Mouse (Mus musculus) kidney, adult 2 months (tissue): Measurements from ENCODE around the gene Ptp4a2. TPM values are rescaled to one million over a fixed set of nuclear protein-coding genes. Genes with fewer than 3 reads are reported as not detected.
A peak's percentile ranks its signal among the peaks of the same experiment; 100 is the strongest.

Source experiments
- DNase-seq: peaks from one replicate; pipeline ENCODE4 v3.0.0; 2021
- H3K27ac ChIP-seq: fragments of 200-500 bp; 2 replicates; pipeline ENCODE4 v1.5.1; 2012; ENCODE audit warnings: low read depth, low read length, control low read depth, inconsistent platforms; ENCODE audit not compliant: insufficient read depth
- H3K27me3 ChIP-seq: fragments of 200-500 bp; replicated peaks from 2 replicates; pipeline ENCODE4 v1.6.1; 2012; ENCODE audit warnings: mild to moderate bottlenecking, moderate library complexity, low read length, inconsistent platforms; ENCODE audit not compliant: control insufficient read depth, insufficient read depth
- H3K36me3 ChIP-seq: fragments of 200-500 bp; 2 replicates; pipeline ENCODE4 v1.6.1; 2012; ENCODE audit warnings: mild to moderate bottlenecking, moderate library complexity, low read length, inconsistent platforms; ENCODE audit not compliant: control insufficient read depth, insufficient read depth
- H3K4me1 ChIP-seq: fragments of 200-500 bp; 2 replicates; pipeline ENCODE4 v1.6.1; 2011; ENCODE audit warnings: low read length; ENCODE audit not compliant: control insufficient read depth, insufficient read depth
- H3K4me3 ChIP-seq: fragments of 200-500 bp; 2 replicates; pipeline ENCODE4 v1.5.1; 2011; ENCODE audit warnings: mild to moderate bottlenecking, low read depth, low read length, control low read depth; ENCODE audit not compliant: insufficient read depth
- CTCF ChIP-seq: fragments of 200-500 bp; conservative IDR thresholded peaks from 2 replicates; pipeline ENCODE4 v1.5.1; 2011; ENCODE audit warnings: low read depth, mild to moderate bottlenecking, control low read depth, low read length, moderate library complexity, mixed read lengths; ENCODE audit not compliant: insufficient read depth, insufficient read length
- POLR2A ChIP-seq: fragments of 200-500 bp; IDR thresholded peaks from one replicate; pipeline ENCODE4 v1.6.1; 2011; ENCODE audit warnings: low read depth, low read length, control low read depth
- WGBS: fragments of 180-500 bp; shearing (Covaris S2); methylation state at CpG from one replicate; pipeline ENCODE4 v1.1.7; 2018; 5-methylcytosine and 5-hydroxymethylcytosine counted together
- polyA plus RNA-seq: library from polyadenylated mRNA; depleted of rRNA; stranded (reverse); fragments of >200 nt; gene quantifications from 2 replicates; pipeline ENCODE4 v1.2.3, GENCODE M21; 2012

The Ptp4a2 gene
- polyA plus RNA-seq, 1 experiment, result 41.5 TPM

DNA sequence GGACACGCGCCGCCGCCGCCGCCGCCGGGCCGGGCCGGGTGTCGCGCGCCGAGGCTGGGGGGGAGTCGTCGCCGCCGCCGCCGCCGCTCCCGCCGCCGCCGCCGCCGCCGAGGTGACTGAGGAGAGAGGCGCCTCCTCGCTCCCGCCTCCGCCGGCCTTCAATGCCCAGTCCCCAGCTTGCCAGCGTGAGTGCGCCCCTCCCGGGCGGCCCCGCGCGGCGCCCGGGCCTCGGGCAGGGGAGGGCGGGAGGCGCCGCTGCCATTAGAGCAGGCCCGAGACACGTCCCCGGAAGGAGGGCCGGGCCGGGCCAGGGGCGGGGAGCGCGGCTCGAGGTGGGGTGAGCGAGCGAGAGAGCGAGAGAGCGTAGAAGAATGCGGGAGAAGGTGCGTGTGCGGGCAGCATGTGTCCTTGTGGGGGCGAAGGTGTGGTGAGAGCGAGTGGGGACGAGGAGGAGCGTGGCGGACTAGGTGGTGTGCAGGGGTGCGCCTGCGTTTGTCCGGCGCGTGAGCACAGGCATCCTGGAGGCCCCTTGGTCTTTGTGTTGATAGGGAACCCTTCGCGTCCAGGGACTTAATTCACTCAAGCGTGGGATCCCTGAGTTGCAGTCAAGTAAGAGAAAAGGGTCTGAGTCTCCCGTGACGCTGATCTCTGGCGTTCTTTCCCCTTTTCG lies 9.5 kb downstream of the Ptp4a2 start:
- DNase-seq, result peak; percentile 86
- WGBS, result under 1% methylated on average over 71 of the region's 79 CpGs

DNA sequence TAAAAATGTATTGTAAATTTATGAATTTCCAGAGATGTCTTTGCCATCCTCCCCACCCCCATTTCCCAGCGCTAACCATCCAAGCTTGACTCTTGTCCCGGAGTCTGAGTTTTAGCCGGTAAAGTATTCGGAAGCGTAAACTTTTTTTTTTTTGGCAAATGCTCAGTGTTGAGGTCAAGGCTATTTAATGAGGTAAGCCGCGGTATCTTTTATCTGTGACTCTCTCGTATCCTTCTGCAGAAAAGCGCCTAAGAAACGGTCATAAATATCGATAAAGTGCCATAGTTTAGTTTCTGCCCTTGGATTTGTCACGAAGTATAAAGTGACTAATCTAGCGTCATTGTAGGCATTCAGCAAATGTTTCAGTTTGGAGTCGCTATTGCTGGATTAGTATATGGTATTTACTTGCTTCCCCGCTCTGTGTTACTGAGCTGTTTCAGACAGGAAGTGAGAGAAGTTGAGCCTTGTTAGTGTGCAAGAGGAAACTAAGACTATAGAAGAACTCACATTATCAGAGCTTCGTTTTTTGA lies 10.1 kb downstream of the Ptp4a2 start:
- DNase-seq, result peak; percentile 30
- Histone ChIP-seq H3K27me3 (no peaks in the 10 kb centered on the region), H3K4me1 (peaks cover 12% of the 10 kb centered on the region), H3K27ac (peak overlapping the region; percentile 93), H3K36me3 (no peaks in the 10 kb centered on the region), H3K4me3 (peak overlapping the region; percentile 98)
- WGBS, result 2% methylated on average over 16 of the region's 16 CpGs
- TF ChIP-seq POLR2A (no peak), CTCF (no peak)

More for the DNA sequence above, 9.5 kb downstream of the Ptp4a2 start:
- peaks cover 10% of the 10 kb centered on the region for H3K4me1 ChIP-seq
- H3K4me3 ChIP-seq, result peak overlapping the region; percentile 98
- TF ChIP-seq POLR2A, result peak; percentile 5
- no peak for TF ChIP-seq CTCF
- no peaks in the 10 kb centered on the region for H3K36me3 ChIP-seq
- H3K27me3 ChIP-seq, result no peaks in the 10 kb centered on the region
- H3K27ac ChIP-seq, result peak overlapping the region; percentile 93

DNA sequence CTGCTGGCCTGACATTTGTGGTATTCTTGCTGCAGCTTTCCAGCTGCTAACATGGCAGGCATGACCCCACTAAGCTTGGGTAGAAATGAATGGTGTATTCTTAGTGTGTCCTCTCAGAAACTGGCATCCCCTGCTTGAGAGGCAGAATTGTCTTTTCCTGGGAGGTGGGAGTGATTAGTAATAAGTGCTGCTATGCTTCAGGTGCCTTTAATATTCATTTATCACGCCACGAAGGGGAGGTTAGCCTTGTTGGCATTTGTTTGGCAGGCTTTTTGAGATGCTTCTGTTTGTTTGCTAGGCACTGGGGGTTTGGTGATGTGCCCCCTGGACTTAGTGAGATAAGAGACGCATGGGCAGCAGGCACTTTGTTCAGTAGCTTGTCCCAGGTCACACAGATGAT lies 11.3 kb downstream of the Ptp4a2 start:
- WGBS, result 58% methylated on average over 3 of the region's 3 CpGs
- no peak for DNase-seq
- no peaks in the 10 kb centered on the region for H3K27me3 ChIP-seq
- no peaks in the 10 kb centered on the region for H3K36me3 ChIP-seq
- no peak overlapping the region for H3K27ac ChIP-seq
- H3K4me3 ChIP-seq, result no peak overlapping the region
- peaks cover 14% of the 10 kb centered on the region for H3K4me1 ChIP-seq
- TF ChIP-seq POLR2A (no peak), CTCF (no peak)

DNA sequence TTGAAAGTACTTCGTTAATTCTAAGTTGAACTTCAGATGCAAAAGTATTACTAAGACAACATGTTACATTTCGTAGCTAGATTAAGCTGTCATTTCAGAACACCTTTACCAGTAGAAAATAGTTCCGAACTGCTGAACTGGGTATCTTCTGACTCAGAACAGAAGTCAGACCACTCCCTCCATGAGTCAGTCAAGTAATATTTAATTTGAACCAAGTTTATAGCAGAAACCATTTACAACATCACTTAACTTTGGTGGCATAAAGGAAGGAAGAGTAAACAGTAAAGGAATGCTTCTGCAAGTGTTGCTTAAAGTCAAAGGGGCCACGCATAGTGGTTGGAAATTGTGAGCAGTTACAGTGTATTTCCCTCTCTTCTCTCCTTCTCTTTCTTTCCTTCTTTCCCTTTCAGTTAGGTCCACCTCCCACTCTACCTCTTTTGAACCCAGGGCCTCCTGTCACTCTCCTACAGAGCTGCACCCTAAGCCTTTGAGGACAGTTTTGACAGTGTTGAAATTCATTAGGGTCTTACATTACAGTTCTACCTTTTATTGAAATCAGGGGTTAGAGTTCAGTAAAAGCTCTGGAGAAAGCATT lies 12.3 kb downstream of the Ptp4a2 start:
- peaks cover 17% of the 10 kb centered on the region for H3K4me1 ChIP-seq

DNA sequence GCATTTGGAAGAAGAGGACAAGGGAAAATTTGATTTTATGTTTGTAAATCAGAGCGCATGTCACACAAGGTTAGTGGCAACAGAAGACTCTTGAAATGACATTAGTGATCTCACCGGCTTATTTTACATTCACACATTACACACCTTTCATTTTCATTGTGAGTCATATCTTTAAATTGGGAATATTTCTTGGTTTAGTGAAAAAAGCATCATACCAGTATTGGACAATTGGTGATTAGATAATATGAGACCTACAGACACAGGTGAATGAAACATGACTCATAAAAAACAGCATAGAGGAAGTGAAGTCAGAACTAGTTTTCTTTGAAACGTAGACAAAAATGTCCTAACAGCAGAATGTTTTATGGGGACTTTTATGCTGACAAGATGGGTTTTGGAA lies 16.6 kb downstream of the Ptp4a2 start:
- TF ChIP-seq POLR2A (no peak), CTCF (no peak)
- WGBS, result 66% methylated on average over 3 of the region's 3 CpGs
- H3K27ac ChIP-seq, result no peak overlapping the region
- H3K4me3 ChIP-seq, result no peak overlapping the region
- no peaks in the 10 kb centered on the region for H3K36me3 ChIP-seq
- no peak for DNase-seq
- peaks cover 13% of the 10 kb centered on the region for H3K4me1 ChIP-seq
- H3K27me3 ChIP-seq, result no peaks in the 10 kb centered on the region

More for the DNA sequence above, 12.3 kb downstream of the Ptp4a2 start:
- no peaks in the 10 kb centered on the region for H3K36me3 ChIP-seq
- WGBS, result 41% methylated on average over 4 of the region's 4 CpGs
- no peaks in the 10 kb centered on the region for H3K27me3 ChIP-seq
- TF ChIP-seq CTCF (no peak), POLR2A (no peak)
- DNase-seq, result no peak
- H3K4me3 ChIP-seq, result no peak overlapping the region
- no peak overlapping the region for H3K27ac ChIP-seq

DNA sequence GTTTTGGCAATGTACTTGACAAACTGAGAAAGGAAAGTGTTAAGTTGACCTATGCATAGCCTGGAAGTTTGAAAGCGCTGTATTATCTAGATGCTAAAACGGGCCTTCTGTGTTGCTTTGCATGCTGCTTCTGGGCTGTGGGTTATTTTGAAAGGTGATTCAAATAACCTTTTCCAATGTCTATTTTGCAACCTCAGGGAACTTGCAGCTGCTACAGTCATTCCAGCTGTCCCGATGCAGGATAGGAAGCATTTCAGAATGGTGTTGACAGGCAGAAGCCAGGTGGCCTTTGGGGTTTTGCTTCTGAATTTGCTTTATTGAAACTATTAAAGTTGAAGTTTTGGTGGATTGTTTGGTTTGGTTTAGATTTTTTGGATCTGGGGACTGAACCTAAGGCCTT lies 17.1 kb downstream of the Ptp4a2 start:
- DNase-seq, result no peak
- Histone ChIP-seq H3K4me3 (no peak overlapping the region), H3K27ac (no peak overlapping the region), H3K4me1 (peaks cover 13% of the 10 kb centered on the region), H3K27me3 (no peaks in the 10 kb centered on the region), H3K36me3 (no peaks in the 10 kb centered on the region)
- WGBS, result 38% methylated on average over 3 of the region's 3 CpGs
- TF ChIP-seq POLR2A (no peak), CTCF (no peak)

DNA sequence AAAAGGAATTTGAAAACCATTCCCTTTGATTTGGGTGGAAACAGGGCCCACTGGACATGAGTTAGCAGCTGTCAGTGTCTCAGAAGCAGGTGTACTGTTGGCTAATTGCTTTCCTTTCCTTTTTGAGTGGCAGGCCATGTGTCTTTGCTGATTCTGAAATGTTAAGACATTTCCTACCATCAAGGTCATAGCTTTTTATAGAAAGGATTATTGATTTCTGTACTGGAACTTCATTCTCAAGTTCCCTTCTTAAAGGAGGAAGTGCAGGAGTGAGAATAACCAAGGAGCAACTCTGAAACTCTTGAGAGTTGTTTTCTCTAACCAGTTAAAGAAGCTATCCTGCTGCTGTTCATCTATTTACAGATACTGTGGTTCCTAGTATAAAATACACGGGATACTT lies 18.8 kb downstream of the Ptp4a2 start:
- Histone ChIP-seq H3K4me1 (peaks cover 13% of the 10 kb centered on the region; the same call in 1 of the 2 replicates), H3K4me3 (no peak overlapping the region), H3K27me3 (no peaks in the 10 kb centered on the region), H3K27ac (no peak overlapping the region), H3K36me3 (no peaks in the 10 kb centered on the region)
- TF ChIP-seq POLR2A, result no peak
- no peak for TF ChIP-seq CTCF
- WGBS, result 46% methylated on average over 1 of the region's 1 CpGs
- DNase-seq, result no peak
